Mouse (Mus musculus) urinary bladder, adult 2 months (tissue): ENCODE measurements at regions not wholly inside any gene's neighbourhood (a gene's known extent, or its start where the extent isn't known, plus 50 kb on each side); places are given as distances from the start of the nearest gene placed in this dataset.

Experiments
- DNase-seq: peaks from one replicate; pipeline ENCODE4 v3.0.0; 2022; ENCODE audit warnings: low spot score

DNA sequence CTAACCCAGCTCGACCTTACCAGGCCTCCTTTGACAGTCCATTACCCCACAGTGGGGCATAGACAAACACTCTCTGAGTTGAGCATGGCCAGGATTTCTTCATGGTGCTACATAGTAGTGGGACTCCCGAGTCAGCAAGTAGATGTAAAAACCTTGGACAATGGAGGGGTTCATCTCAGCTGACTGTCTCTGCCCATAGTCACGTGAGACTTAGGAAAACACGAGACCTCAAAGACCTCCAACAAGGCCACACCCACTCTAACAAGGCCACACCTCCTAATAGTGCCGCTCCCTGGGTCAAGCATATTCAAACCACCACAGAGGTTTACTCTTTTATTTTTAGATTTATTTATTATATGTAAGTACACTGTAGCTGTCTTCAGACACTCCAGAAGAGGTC, 52.5 kb upstream of the Cldn24 start:
- DNase-seq: no peak

DNA sequence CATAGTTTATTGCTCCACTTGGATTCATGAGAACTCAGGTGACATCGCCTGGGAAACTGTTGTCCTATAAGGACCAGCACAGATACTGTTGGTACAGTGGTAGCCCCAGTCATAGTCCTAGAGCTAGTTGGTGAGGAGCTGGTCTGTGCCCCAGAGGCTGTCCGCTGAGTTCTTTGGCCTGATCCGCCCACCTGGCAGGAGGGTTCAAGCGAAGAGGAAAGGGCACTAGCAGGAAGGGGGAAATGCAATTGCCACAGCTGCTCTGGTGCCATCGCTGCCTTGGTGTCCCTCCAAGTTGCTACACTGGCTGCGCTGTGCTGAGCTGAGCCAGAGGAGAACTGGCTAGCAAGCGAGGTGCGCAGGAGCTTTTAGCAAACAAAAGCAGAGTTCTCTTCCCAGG, 53.2 kb upstream of the Cldn24 start:
- no peak for DNase-seq

DNA sequence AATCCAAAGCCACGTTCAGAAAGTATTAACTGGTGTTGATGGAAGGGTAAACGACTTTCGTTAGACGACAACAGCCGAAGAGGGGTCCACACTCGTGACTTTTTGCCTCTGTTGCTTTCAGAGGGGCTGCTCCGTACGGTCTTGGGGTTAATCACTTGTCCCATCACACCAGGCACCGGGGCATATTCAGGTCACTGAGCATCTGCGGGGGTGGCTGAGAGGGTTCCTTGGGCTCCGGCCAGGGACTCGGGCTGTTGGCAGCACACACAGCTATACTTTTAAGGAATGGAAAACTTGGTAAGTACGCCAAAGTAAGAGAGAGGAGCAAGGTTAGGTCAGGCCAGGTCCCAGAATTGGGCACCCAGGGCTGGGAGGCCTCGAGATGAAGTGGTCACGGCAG, 50.7 kb upstream of the Cdkn2aip start:
- DNase-seq: peak; percentile 33

GRCm38 (mm10) chr8:47764068-47764467, 50.3 kb upstream of the Cdkn2aip start:
- DNase-seq: no peak
